Mouse (Mus musculus) midbrain, embryonic 13.5 days (tissue): Measurements from ENCODE around the gene Fhdc1. TPM values are rescaled to one million over a fixed set of nuclear protein-coding genes. Genes with fewer than 3 reads are reported as not detected.

Experiments used
- ATAC-seq: fragments of 200-750 bp; cut with Nextera tagmentation; 2 replicates; pipeline ENCODE4 v1.8.0; 2017; ENCODE audit warnings: mild to moderate bottlenecking, moderate TSS enrichment, moderate library complexity
- H3K27ac ChIP-seq: fragments of 300-500 bp; sonication (generic); 2 replicates; pipeline ENCODE4 v1.5.1; 2015; ENCODE audit warnings: inconsistent platforms, mild to moderate bottlenecking, moderate library complexity
- H3K27me3 ChIP-seq: fragments of 300-500 bp; sonication (generic); 2 replicates; pipeline ENCODE4 v1.6.1; 2015; ENCODE audit warnings: mild to moderate bottlenecking, inconsistent platforms
- H3K36me3 ChIP-seq: fragments of 300-500 bp; sonication (generic); 2 replicates; pipeline ENCODE4 v1.6.1; 2015; ENCODE audit warnings: mild to moderate bottlenecking, inconsistent platforms
- H3K4me1 ChIP-seq: fragments of 300-500 bp; sonication (generic); replicated peaks from 2 replicates; pipeline ENCODE4 v1.6.1; 2015; ENCODE audit warnings: inconsistent platforms
- H3K4me2 ChIP-seq: fragments of 300-500 bp; sonication (generic); replicated peaks from 2 replicates; pipeline ENCODE4 v1.6.1; 2015; ENCODE audit warnings: moderate library complexity, mild to moderate bottlenecking, inconsistent platforms
- H3K4me3 ChIP-seq: fragments of 300-500 bp; sonication (generic); replicated peaks from 2 replicates; pipeline ENCODE4 v1.5.1; 2015; ENCODE audit warnings: mild to moderate bottlenecking, inconsistent platforms
- H3K9ac ChIP-seq: fragments of 300-500 bp; sonication (generic); replicated peaks from 2 replicates; pipeline ENCODE4 v1.6.1; 2015; ENCODE audit warnings: mild to moderate bottlenecking, inconsistent platforms
- H3K9me3 ChIP-seq: fragments of 300-500 bp; sonication (generic); 2 replicates; pipeline ENCODE4 v1.6.1; 2016; ENCODE audit warnings: mild to moderate bottlenecking, inconsistent platforms
- WGBS: fragments of 180-500 bp; shearing (Covaris S2); methylation state at CpG from one replicate; pipeline ENCODE4 v1.1.7; 2015; 5-methylcytosine and 5-hydroxymethylcytosine counted together
- polyA plus RNA-seq: library from polyadenylated mRNA; unstranded; fragments of >200 nt; fragmentation: Nextera tagmentation; extraction: Ambion mirVana; gene quantifications from 2 replicates; pipeline ENCODE4 v1.2.1, GENCODE M21; 2015

The Fhdc1 gene
- polyA plus RNA-seq, 1 experiment from 2014 or later = 3.5 TPM

GRCm38 (mm10) chr3:84488716-84489115, 8.5 kb upstream of the Fhdc1 start:
- no peak overlapping the region for H3K27ac ChIP-seq
- WGBS = 43% methylated on average over 6 of the region's 6 CpGs
- H3K4me3 ChIP-seq = no peak overlapping the region
- 0 out of 2 replicates have a peak, but pooled peaks cover 8% of the 10 kb centered on the region for H3K4me1 ChIP-seq
- H3K9me3 ChIP-seq = no peaks in the 10 kb centered on the region
- H3K27me3 ChIP-seq = no peaks in the 10 kb centered on the region
- no peak for ATAC-seq
- no peak overlapping the region for H3K4me2 ChIP-seq
- H3K36me3 ChIP-seq = no peaks in the 10 kb centered on the region
- H3K9ac ChIP-seq = no peak overlapping the region

GRCm38 (mm10) chr3:84484891-84485290, 4.7 kb upstream of the Fhdc1 start:
- Histone ChIP-seq H3K4me1 (peaks cover 11% of the 10 kb centered on the region), H3K4me3 (no peak overlapping the region), H3K27ac (no peak overlapping the region), H3K9ac (no peak overlapping the region), H3K27me3 (peaks cover 27% of the 10 kb centered on the region), H3K4me2 (no peak overlapping the region), H3K9me3 (no peaks in the 10 kb centered on the region), H3K36me3 (no peaks in the 10 kb centered on the region)
- 79% methylated on average over 3 of the region's 3 CpGs for WGBS
- ATAC-seq = no peak

GRCm38 (mm10) chr3:84484333-84484732, 4.1 kb upstream of the Fhdc1 start:
- 81% methylated on average over 4 of the region's 4 CpGs for WGBS
- H3K4me1 ChIP-seq = peaks cover 17% of the 10 kb centered on the region
- no peaks in the 10 kb centered on the region for H3K36me3 ChIP-seq
- no peak overlapping the region for H3K27ac ChIP-seq
- no peak overlapping the region for H3K9ac ChIP-seq
- H3K9me3 ChIP-seq = no peaks in the 10 kb centered on the region
- no peak overlapping the region for H3K4me3 ChIP-seq
- peaks cover 27% of the 10 kb centered on the region for H3K27me3 ChIP-seq
- no peak overlapping the region for H3K4me2 ChIP-seq
- no peak for ATAC-seq

DNA sequence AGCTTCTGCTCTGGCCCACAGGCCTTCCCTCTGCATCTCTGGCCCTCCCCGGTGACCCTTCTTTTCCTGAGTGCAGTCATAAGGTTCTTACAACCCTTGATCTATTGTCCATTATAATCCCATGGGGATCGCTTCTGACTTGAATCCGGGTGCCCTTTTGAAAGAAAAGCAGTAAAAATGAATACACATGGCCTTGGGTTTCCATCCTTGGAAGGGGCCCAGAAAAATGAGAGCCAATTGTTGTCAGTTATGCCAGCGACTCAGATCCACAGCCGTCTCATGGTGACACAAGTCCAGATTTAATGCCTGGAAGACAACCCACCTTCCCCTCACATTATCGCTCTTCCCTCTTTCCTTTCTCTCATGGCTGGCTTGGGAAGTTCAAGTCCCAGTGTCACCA, 1.9 kb upstream of the Fhdc1 start:
- peaks cover 48% of the 10 kb centered on the region for H3K27me3 ChIP-seq
- WGBS = 48% methylated on average over 6 of the region's 6 CpGs
- no peaks in the 10 kb centered on the region for H3K36me3 ChIP-seq

GRCm38 (mm10) chr3:84481104-84481503, 875 bp upstream of the Fhdc1 start:
- no peak overlapping the region for H3K27ac ChIP-seq
- H3K9me3 ChIP-seq = no peaks in the 10 kb centered on the region
- H3K9ac ChIP-seq = no peak overlapping the region
- peaks cover 57% of the 10 kb centered on the region for H3K27me3 ChIP-seq
- 2% methylated on average over 11 of the region's 11 CpGs for WGBS
- no peak for ATAC-seq
- peak overlapping the region; percentile 72 for H3K4me3 ChIP-seq
- H3K4me2 ChIP-seq = peak overlapping the region; percentile 99
- H3K36me3 ChIP-seq = no peaks in the 10 kb centered on the region
- peaks cover 29% of the 10 kb centered on the region for H3K4me1 ChIP-seq

More for the DNA sequence above, 1.9 kb upstream of the Fhdc1 start:
- Histone ChIP-seq H3K27ac (no peak overlapping the region), H3K9me3 (no peaks in the 10 kb centered on the region), H3K9ac (no peak overlapping the region), H3K4me1 (peaks cover 29% of the 10 kb centered on the region), H3K4me2 (no peak overlapping the region), H3K4me3 (no peak overlapping the region)
- no peak for ATAC-seq

GRCm38 (mm10) chr3:84479293-84480005, 780 bp downstream of the Fhdc1 start:
- Histone ChIP-seq H3K4me1 (peaks cover 29% of the 10 kb centered on the region), H3K4me3 (peak overlapping the region; percentile 72), H3K27ac (no peak overlapping the region), H3K36me3 (no peaks in the 10 kb centered on the region), H3K27me3 (peaks cover 66% of the 10 kb centered on the region), H3K9me3 (no peaks in the 10 kb centered on the region), H3K4me2 (peak overlapping the region; percentile 99), H3K9ac (peak overlapping the region; percentile 79)
- peak; percentile 53 for ATAC-seq
- WGBS = under 1% methylated on average over 61 of the region's 61 CpGs

DNA sequence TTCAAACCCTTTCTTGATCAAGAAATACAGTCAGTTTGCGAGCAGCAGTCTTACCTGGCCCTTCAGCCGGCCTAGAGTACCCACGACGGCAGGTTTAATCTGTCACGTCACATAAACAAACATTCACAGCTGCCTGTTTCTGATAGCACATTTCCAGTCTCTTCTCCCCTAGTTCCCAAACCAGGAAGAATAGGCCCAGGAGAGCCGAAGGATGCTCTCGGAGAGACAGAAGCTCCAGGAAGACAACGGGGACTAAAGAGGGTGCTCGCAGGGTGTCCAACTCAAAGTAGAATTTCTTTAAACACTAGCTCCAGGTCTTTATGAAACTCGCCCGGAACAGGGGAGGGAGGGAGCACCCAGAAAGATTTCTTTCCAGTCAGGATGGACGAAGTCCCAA, 1.3 kb downstream of the Fhdc1 start:
- Histone ChIP-seq H3K36me3 (no peaks in the 10 kb centered on the region), H3K27ac (no peak overlapping the region), H3K27me3 (peaks cover 66% of the 10 kb centered on the region), H3K4me3 (peak overlapping the region; percentile 72), H3K4me2 (peak overlapping the region; percentile 99), H3K4me1 (peaks cover 29% of the 10 kb centered on the region), H3K9ac (peak overlapping the region; percentile 79; the same call in 1 of the 2 replicates), H3K9me3 (no peaks in the 10 kb centered on the region)
- WGBS = 2% methylated on average over 12 of the region's 12 CpGs
- ATAC-seq = no peak

DNA sequence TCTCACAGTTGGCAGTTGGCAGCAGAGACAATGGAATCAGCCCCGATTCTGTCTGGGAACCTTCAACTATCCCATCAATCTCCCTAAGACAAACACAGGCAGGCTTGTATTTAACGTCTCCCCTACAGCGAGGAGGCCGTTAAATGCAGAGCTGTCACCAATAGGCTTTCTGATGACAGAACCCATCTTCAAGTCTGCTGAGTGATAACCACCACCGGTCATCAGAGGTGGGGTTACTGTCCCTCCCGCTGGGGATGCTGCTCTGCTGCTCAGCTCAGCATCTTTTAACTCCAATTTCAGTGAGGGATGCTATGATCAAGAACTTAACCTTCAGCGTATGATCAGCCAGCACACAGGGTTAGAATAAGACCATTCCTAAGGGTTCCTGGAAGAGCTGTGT, 2.0 kb downstream of the Fhdc1 start:
- H3K36me3 ChIP-seq = no peaks in the 10 kb centered on the region
- H3K27ac ChIP-seq = no peak overlapping the region
- H3K9ac ChIP-seq = no peak overlapping the region
- H3K4me1 ChIP-seq = peaks cover 32% of the 10 kb centered on the region
- H3K4me2 ChIP-seq = peak overlapping the region; percentile 99
- 6% methylated on average over 7 of the region's 7 CpGs for WGBS
- no peak for ATAC-seq
- peak overlapping the region; percentile 72; the same call in 1 of the 2 replicates for H3K4me3 ChIP-seq
- peaks cover 66% of the 10 kb centered on the region for H3K27me3 ChIP-seq
- H3K9me3 ChIP-seq = no peaks in the 10 kb centered on the region

GRCm38 (mm10) chr3:84477498-84477897, 2.7 kb downstream of the Fhdc1 start:
- Histone ChIP-seq H3K27me3 (peaks cover 59% of the 10 kb centered on the region), H3K4me3 (no peak overlapping the region), H3K9ac (no peak overlapping the region), H3K9me3 (no peaks in the 10 kb centered on the region), H3K36me3 (no peaks in the 10 kb centered on the region), H3K27ac (no peak overlapping the region), H3K4me2 (no peak overlapping the region), H3K4me1 (peaks cover 36% of the 10 kb centered on the region)
- ATAC-seq = no peak
- WGBS = 97% methylated on average over 1 of the region's 1 CpGs

DNA sequence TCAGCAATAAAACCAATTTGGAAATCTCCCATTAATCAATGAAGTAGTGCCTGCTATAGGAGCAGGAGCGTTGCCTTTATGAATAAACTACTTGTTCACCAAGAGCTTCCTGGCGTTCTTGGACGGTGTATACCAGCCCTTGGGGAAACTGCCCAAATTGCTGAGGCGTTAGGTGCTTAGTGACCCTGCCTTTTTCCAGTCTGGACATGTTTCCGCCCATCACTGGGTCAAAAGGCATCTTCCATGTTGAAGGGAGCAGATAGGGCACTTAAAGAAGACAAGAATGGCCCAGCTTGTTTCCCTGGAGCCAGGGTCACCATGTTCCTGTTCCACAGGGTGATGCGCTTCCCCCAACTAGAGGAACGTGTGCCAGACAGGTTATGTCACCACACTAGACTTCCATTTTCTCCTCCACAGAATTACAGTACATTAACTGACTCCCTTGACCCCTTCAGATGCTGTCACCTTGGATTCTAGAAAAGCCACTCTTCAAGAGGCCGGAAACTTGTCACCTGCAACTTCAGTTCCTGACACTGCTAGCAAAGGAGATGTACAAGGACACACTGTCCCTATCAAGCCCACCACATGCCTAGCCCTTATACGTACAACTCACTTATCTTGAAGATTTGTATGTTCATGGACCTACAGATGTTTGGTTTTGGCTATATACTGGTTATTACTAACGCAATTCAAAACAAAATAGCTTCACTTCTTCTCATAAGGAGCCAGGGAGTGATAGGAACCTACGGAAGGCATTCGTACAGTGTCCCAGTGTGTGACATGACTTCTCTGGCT, 5.1 kb downstream of the Fhdc1 start:
- Histone ChIP-seq H3K27ac (no peak overlapping the region), H3K9ac (no peak overlapping the region), H3K27me3 (peaks cover 39% of the 10 kb centered on the region), H3K9me3 (no peaks in the 10 kb centered on the region), H3K4me2 (no peak overlapping the region), H3K4me1 (peaks cover 33% of the 10 kb centered on the region), H3K36me3 (no peaks in the 10 kb centered on the region), H3K4me3 (no peak overlapping the region)
- 91% methylated on average over 12 of the region's 12 CpGs for WGBS
- ATAC-seq = no peak

- H3K36me3 ChIP-seq = no peaks in the 10 kb centered on the region
- H3K9me3 ChIP-seq = no peaks in the 10 kb centered on the region
- no peak overlapping the region for H3K4me2 ChIP-seq
- ATAC-seq = no peak
- no peak overlapping the region for H3K27ac ChIP-seq
- H3K4me1 ChIP-seq = peaks cover 26% of the 10 kb centered on the region
- no peak overlapping the region for H3K4me3 ChIP-seq
- peaks cover 39% of the 10 kb centered on the region for H3K27me3 ChIP-seq
- WGBS = 92% methylated on average over 6 of the region's 6 CpGs
- no peak overlapping the region for H3K9ac ChIP-seq
These were observed 5.8 kb downstream of the Fhdc1 start for GRCm38 (mm10) chr3:84474398-84474797.

- Histone ChIP-seq H3K27ac (no peak overlapping the region), H3K9me3 (no peaks in the 10 kb centered on the region), H3K4me1 (peaks cover 17% of the 10 kb centered on the region), H3K9ac (no peak overlapping the region), H3K4me2 (no peak overlapping the region), H3K27me3 (peaks cover 26% of the 10 kb centered on the region), H3K36me3 (no peaks in the 10 kb centered on the region), H3K4me3 (no peak overlapping the region)
- 79% methylated on average over 5 of the region's 5 CpGs for WGBS
- ATAC-seq = no peak
These were observed 7.3 kb downstream of the Fhdc1 start for GRCm38 (mm10) chr3:84472955-84473354.
